In the genomic region with DNA sequence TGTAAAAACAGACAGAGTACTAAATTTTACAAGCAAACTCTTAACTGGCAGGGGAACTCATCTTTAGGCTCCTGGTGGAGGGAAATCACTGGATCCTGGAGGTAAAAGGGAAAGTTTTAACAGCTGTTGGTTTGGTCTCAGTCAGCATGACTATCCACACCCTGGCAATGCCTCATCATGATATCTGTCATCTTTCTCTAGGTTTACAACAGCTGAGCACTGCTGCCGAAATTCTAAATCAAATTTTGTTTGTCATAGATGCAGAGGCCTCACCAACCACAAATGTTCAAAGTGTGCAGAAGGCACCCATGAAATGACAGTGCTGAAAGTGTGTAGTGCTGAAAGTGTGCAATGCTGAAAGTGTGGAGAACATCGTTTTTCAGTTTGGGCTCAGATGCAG, we compare ENCODE assay signal across 19 mouse cellular contexts.
"Had no signal": no experiment of that assay in that cellular context is flagged by ENCODE, and none has a peak within 500 bp of the region (broad histone marks: within the 10 kb centered on the region; RNA-seq: fewer than 3 reads in every experiment).

No protein-coding gene starts in this region.

- ATAC-seq: liver, embryonic 12.5 days; lung, postnatal 0 days had no signal

- H3K9me3 ChIP-seq: liver, embryonic 12.5 days; lung, embryonic 15.5 days; megakaryocyte, embryonic 14.5 days; midbrain, embryonic 12.5 days; neural tube, embryonic 13.5 days; neural tube, embryonic 15.5 days had no signal

- DNase-seq: lung, adult 18-20 months; lung, postnatal 14 days; lung, postnatal 36 days; midbrain, embryonic 14.5 days; retina, postnatal 1 day; right cerebral cortex, adult 18-20 months; right cerebral cortex, postnatal 25 days; right cerebral cortex, postnatal 4 days; spleen, adult 18-20 months; thymus, postnatal 25 days had no signal

- H3K27ac ChIP-seq: liver, embryonic 12.5 days; liver, embryonic 14.5 days; lung, embryonic 15.5 days; macrophage; midbrain, embryonic 12.5 days; neural tube, embryonic 13.5 days; neural tube, embryonic 15.5 days had no signal

- H3K4me3 ChIP-seq: liver, embryonic 12.5 days; lung, embryonic 15.5 days; megakaryocyte, embryonic 14.5 days; midbrain, embryonic 12.5 days; neural tube, embryonic 13.5 days; neural tube, embryonic 15.5 days had no signal

- H3K27me3 ChIP-seq: liver, embryonic 12.5 days; lung, embryonic 15.5 days; midbrain, embryonic 12.5 days; neural tube, embryonic 13.5 days; neural tube, embryonic 15.5 days had no signal

- H3K36me3 ChIP-seq: liver, embryonic 12.5 days; lung, embryonic 15.5 days; midbrain, embryonic 12.5 days; neural tube, embryonic 13.5 days; neural tube, embryonic 15.5 days had no signal

- H3K9ac ChIP-seq: liver, embryonic 12.5 days; liver, embryonic 14.5 days; lung, embryonic 15.5 days; midbrain, embryonic 12.5 days; neural tube, embryonic 13.5 days; neural tube, embryonic 15.5 days had no signal

- H3K4me1 ChIP-seq: liver, embryonic 12.5 days; neural tube, embryonic 13.5 days; neural tube, embryonic 15.5 days had no signal

- H3K4me2 ChIP-seq: liver, embryonic 12.5 days; lung, embryonic 15.5 days; midbrain, embryonic 12.5 days; neural tube, embryonic 13.5 days; neural tube, embryonic 15.5 days had no signal
